Mouse (Mus musculus) liver, postnatal 0 days (tissue): ENCODE results near the gene Tmem151b.
A peak's percentile ranks its signal among the peaks of the same experiment; 100 is the strongest.

Experiments used
- CTCF ChIP-seq: sonication (generic); IDR thresholded peaks from 2 replicates; pipeline ENCODE4 v1.5.1; 2016; ENCODE audit warnings: antibody characterized with exemption, low read depth
- EP300 ChIP-seq: IDR thresholded peaks from 2 replicates; pipeline ENCODE4 v1.6.1; 2016; ENCODE audit warnings: antibody characterized with exemption, low read depth, mild to moderate bottlenecking

GRCm38 (mm10) chr17:45506700-45507189, 42.7 kb downstream of the Tmem151b start, which contains the start of gene Aars2:
- TF ChIP-seq CTCF (peak; percentile 95), EP300 (0 out of 2 replicates have a peak, but pooled peaks have one; percentile 60)
